ENCODE assay signal across 13 mouse cellular contexts in genomic region chr11:101484245-101484644, GRCm38 (mm10). TPM values are rescaled to one million over a fixed set of nuclear protein-coding genes. Genes with fewer than 3 reads are reported as not detected.
A peak's percentile ranks its signal among the peaks of the same experiment; 100 is the strongest.
DNase-seq lines count a peak whose midpoint lies in the region; ATAC-seq and TF ChIP-seq lines count a peak whose summit lies in the region.
"Had no signal": no experiment of that assay in that cellular context is flagged by ENCODE, and none has a peak within 500 bp of the region (broad histone marks: within the 10 kb centered on the region; RNA-seq: fewer than 3 reads in every experiment).

No protein-coding gene starts in this region.

- peak; percentile 49 for DNase-seq in liver
- no peak for DNase-seq in liver, postnatal 0 days
- DNase-seq in embryonic facial prominence, embryonic 10.5 days (ENCODE audit: low spot score), result no peak
- DNase-seq in frontal cortex, postnatal 36 days (ENCODE audit: low spot score in 2 of 2), result no peak
- no peak for DNase-seq in gastrocnemius, postnatal 10 days
- DNase-seq: cerebellum, adult 18-20 months; heart, adult 11 months; kidney, postnatal 25 days had no signal

- no peaks in the 10 kb centered on the region for H3K9me3 ChIP-seq in liver, postnatal 0 days (ENCODE audit: low read length)
- H3K9me3 ChIP-seq in embryonic facial prominence, embryonic 10.5 days, result no peaks in the 10 kb centered on the region
- H3K9me3 ChIP-seq in hindbrain, embryonic 15.5 days, result no peaks in the 10 kb centered on the region
- H3K9me3 ChIP-seq in midbrain, embryonic 16.5 days (replicated peaks; ENCODE audit: control insufficient read depth, low read length, poor library complexity, severe bottlenecking), result no peaks in the 10 kb centered on the region
- H3K9me3 ChIP-seq: embryonic facial prominence, embryonic 15.5 days had no signal

- H3K4me2 ChIP-seq in liver, postnatal 0 days (ENCODE audit: low read depth, low read length), result no peak overlapping the region
- H3K4me2 ChIP-seq in hindbrain, embryonic 15.5 days, result no peak overlapping the region
- no peak overlapping the region for H3K4me2 ChIP-seq in midbrain, embryonic 16.5 days (ENCODE audit: low read length)
- H3K4me2 ChIP-seq: embryonic facial prominence, embryonic 15.5 days had no signal

- no peak for TF ChIP-seq CTCF in liver, postnatal 0 days (IDR thresholded peaks at IDR 0.05; ENCODE audit: low read depth)

- no peak for TF ChIP-seq EP300 in liver, postnatal 0 days (IDR thresholded peaks at IDR 0.05; ENCODE audit: low read depth)

- ATAC-seq in liver, postnatal 0 days, result no peak
- no peak for ATAC-seq in hindbrain, embryonic 15.5 days (ENCODE audit: low FRiP score, low read depth)
- no peak for ATAC-seq in midbrain, embryonic 16.5 days
- ATAC-seq: CD4-positive, CD25-positive, alpha-beta regulatory T cell, adult 4 months; intestine, postnatal 0 days had no signal

- no peak overlapping the region for H3K9ac ChIP-seq in liver, postnatal 0 days (replicated peaks)
- H3K9ac ChIP-seq in hindbrain, embryonic 15.5 days, result no peak overlapping the region
- no peak overlapping the region for H3K9ac ChIP-seq in midbrain, embryonic 16.5 days (ENCODE audit: low read depth, low read length)
- H3K9ac ChIP-seq: embryonic facial prominence, embryonic 15.5 days had no signal

- WGBS in liver, postnatal 0 days (ENCODE audit: insufficient replicate concordance), result 53% methylated on average over 6 of the region's 6 CpGs
- WGBS in embryonic facial prominence, embryonic 10.5 days, result 79% methylated on average over 6 of the region's 6 CpGs
- 66% methylated on average over 6 of the region's 6 CpGs for WGBS in hindbrain, embryonic 15.5 days
- 67% methylated on average over 6 of the region's 6 CpGs for WGBS in midbrain, embryonic 16.5 days

- peaks cover 27% of the 10 kb centered on the region for H3K4me1 ChIP-seq in liver, postnatal 0 days (ENCODE audit: insufficient read depth)
- peaks cover 30% of the 10 kb centered on the region for H3K4me1 ChIP-seq in embryonic facial prominence, embryonic 10.5 days
- H3K4me1 ChIP-seq in hindbrain, embryonic 15.5 days (replicated peaks), result peaks cover 7% of the 10 kb centered on the region
- H3K4me1 ChIP-seq in midbrain, embryonic 16.5 days (ENCODE audit: control insufficient read depth, insufficient read depth, low read length), result peaks cover 2% of the 10 kb centered on the region; the same call in 1 of the 2 replicates

- H3K27me3 ChIP-seq in liver, postnatal 0 days (ENCODE audit: insufficient read depth, low read length), result no peaks in the 10 kb centered on the region
- no peaks in the 10 kb centered on the region for H3K27me3 ChIP-seq in embryonic facial prominence, embryonic 10.5 days (replicated peaks; ENCODE audit: low read depth, poor library complexity, severe bottlenecking)
- H3K27me3 ChIP-seq in hindbrain, embryonic 15.5 days, result no peaks in the 10 kb centered on the region
- H3K27me3 ChIP-seq in midbrain, embryonic 16.5 days (ENCODE audit: control insufficient read depth, insufficient read depth, low read depth, low read length), result no peaks in the 10 kb centered on the region
- H3K27me3 ChIP-seq: embryonic facial prominence, embryonic 15.5 days had no signal

- H3K36me3 ChIP-seq in liver, postnatal 0 days (replicated peaks; ENCODE audit: insufficient read depth, low read length), result peaks cover 13% of the 10 kb centered on the region; the same call in 1 of the 2 replicates
- peaks cover 31% of the 10 kb centered on the region for H3K36me3 ChIP-seq in embryonic facial prominence, embryonic 10.5 days (replicated peaks)
- H3K36me3 ChIP-seq in hindbrain, embryonic 15.5 days, result no peaks in the 10 kb centered on the region
- no peaks in the 10 kb centered on the region for H3K36me3 ChIP-seq in midbrain, embryonic 16.5 days (ENCODE audit: control insufficient read depth, insufficient read depth, low read length)

- no peak overlapping the region for H3K4me3 ChIP-seq in liver, postnatal 0 days (ENCODE audit: low read depth, low read length)
- no peak overlapping the region for H3K4me3 ChIP-seq in embryonic facial prominence, embryonic 10.5 days
- H3K4me3 ChIP-seq in hindbrain, embryonic 15.5 days, result no peak overlapping the region
- no peak overlapping the region for H3K4me3 ChIP-seq in midbrain, embryonic 16.5 days (ENCODE audit: low read depth, low read length)
- H3K4me3 ChIP-seq: embryonic facial prominence, embryonic 15.5 days had no signal

- H3K27ac ChIP-seq in liver, postnatal 0 days (ENCODE audit: low read depth), result no peak overlapping the region
- peak overlapping the region; percentile 44; the same call in 1 of the 2 replicates for H3K27ac ChIP-seq in embryonic facial prominence, embryonic 10.5 days (replicated peaks)
- 0 out of 2 replicates have a peak overlapping the region, but pooled peaks have one; percentile 4 for H3K27ac ChIP-seq in hindbrain, embryonic 15.5 days (replicated peaks)
- peak overlapping the region; percentile 5; the same call in 1 of the 2 replicates for H3K27ac ChIP-seq in midbrain, embryonic 16.5 days (ENCODE audit: low read length)
- H3K27ac ChIP-seq: embryonic facial prominence, embryonic 15.5 days had no signal

RNA-seq across cellular contexts. Expression of gene Vat1, which starts 18.2 kb away (rescaled TPM):
- 8.3 and 8.4 TPM in 2 replicates for polyA plus RNA-seq in liver, postnatal 0 days (2015; fragmentation: Nextera tagmentation; extraction: Ambion mirVana)
- 21.3 and 29.6 TPM in 2 replicates for polyA plus RNA-seq in embryonic facial prominence, embryonic 10.5 days (2016; fragmentation: Nextera tagmentation; extraction: Ambion mirVana)
- 123 and 135 TPM in 2 replicates for polyA plus RNA-seq in hindbrain, embryonic 15.5 days (2015; fragmentation: Nextera tagmentation; extraction: Ambion mirVana)
- 134 and 145 TPM in 2 replicates for polyA plus RNA-seq in midbrain, embryonic 16.5 days (2015; fragmentation: Nextera tagmentation; extraction: Ambion mirVana)
- 10 to 100 TPM; 39.4 to 50.2 TPM for total RNA-seq in gastrocnemius, postnatal 10 days (2021)

RNA-seq across cellular contexts. Expression of gene Rnd2, which starts 19.4 kb away (rescaled TPM):
- 1.9 and 2.0 TPM in 2 replicates for polyA plus RNA-seq in liver, postnatal 0 days (2015; fragmentation: Nextera tagmentation; extraction: Ambion mirVana)
- 16.5 and 31.6 TPM in 2 replicates for polyA plus RNA-seq in embryonic facial prominence, embryonic 10.5 days (2016; fragmentation: Nextera tagmentation; extraction: Ambion mirVana)
- polyA plus RNA-seq in hindbrain, embryonic 15.5 days (2015; fragmentation: Nextera tagmentation; extraction: Ambion mirVana), result 85.3 and 86.0 TPM in 2 replicates
- 67.7 and 76.5 TPM in 2 replicates for polyA plus RNA-seq in midbrain, embryonic 16.5 days (2015; fragmentation: Nextera tagmentation; extraction: Ambion mirVana)
- 1 to 10 TPM; 5.0 to 5.8 TPM for total RNA-seq in gastrocnemius, postnatal 10 days (2021)

RNA-seq across cellular contexts. Expression of gene Ifi35, which starts 36.0 kb away (rescaled TPM):
- 27.2 and 28.2 TPM in 2 replicates for polyA plus RNA-seq in liver, postnatal 0 days (2015; fragmentation: Nextera tagmentation; extraction: Ambion mirVana)
- 2.1 and 3.1 TPM in 2 replicates for polyA plus RNA-seq in embryonic facial prominence, embryonic 10.5 days (2016; fragmentation: Nextera tagmentation; extraction: Ambion mirVana)
- 4.3 and 5.2 TPM in 2 replicates for polyA plus RNA-seq in hindbrain, embryonic 15.5 days (2015; fragmentation: Nextera tagmentation; extraction: Ambion mirVana)
- polyA plus RNA-seq in midbrain, embryonic 16.5 days (2015; fragmentation: Nextera tagmentation; extraction: Ambion mirVana), result 2.5 and 3.1 TPM in 2 replicates
- total RNA-seq in gastrocnemius, postnatal 10 days (2021), result 1 to 10 TPM; 6.6 to 7.2 TPM

RNA-seq across cellular contexts. Expression of gene Rpl27, which starts 42.1 kb away (rescaled TPM):
- 205 and 213 TPM in 2 replicates for polyA plus RNA-seq in liver, postnatal 0 days (2015; fragmentation: Nextera tagmentation; extraction: Ambion mirVana)
- 469 and 481 TPM in 2 replicates for polyA plus RNA-seq in embryonic facial prominence, embryonic 10.5 days (2016; fragmentation: Nextera tagmentation; extraction: Ambion mirVana)
- polyA plus RNA-seq in hindbrain, embryonic 15.5 days (2015; fragmentation: Nextera tagmentation; extraction: Ambion mirVana), result 228 and 230 TPM in 2 replicates
- polyA plus RNA-seq in midbrain, embryonic 16.5 days (2015; fragmentation: Nextera tagmentation; extraction: Ambion mirVana), result 185 and 220 TPM in 2 replicates
- total RNA-seq in gastrocnemius, postnatal 10 days (2021), result 10 to 100 TPM; 55.9 to 84.8 TPM

RNA-seq across cellular contexts. Expression of gene Ptges3l, which starts 59.1 kb away (rescaled TPM):
- polyA plus RNA-seq in liver, postnatal 0 days (2015; fragmentation: Nextera tagmentation; extraction: Ambion mirVana), result 0.65 and 1.0 TPM in 2 replicates
- 3.9 and 4.7 TPM in 2 replicates for polyA plus RNA-seq in embryonic facial prominence, embryonic 10.5 days (2016; fragmentation: Nextera tagmentation; extraction: Ambion mirVana)
- 3.0 and 4.0 TPM in 2 replicates for polyA plus RNA-seq in hindbrain, embryonic 15.5 days (2015; fragmentation: Nextera tagmentation; extraction: Ambion mirVana)
- polyA plus RNA-seq in midbrain, embryonic 16.5 days (2015; fragmentation: Nextera tagmentation; extraction: Ambion mirVana), result 3.0 and 3.1 TPM in 2 replicates
- 100 to 1,000 TPM in 1 of 2 experiments, 10 to 100 TPM in 1; 90.6 to 101 TPM for total RNA-seq in gastrocnemius, postnatal 10 days (2021)
